In the genomic region with DNA sequence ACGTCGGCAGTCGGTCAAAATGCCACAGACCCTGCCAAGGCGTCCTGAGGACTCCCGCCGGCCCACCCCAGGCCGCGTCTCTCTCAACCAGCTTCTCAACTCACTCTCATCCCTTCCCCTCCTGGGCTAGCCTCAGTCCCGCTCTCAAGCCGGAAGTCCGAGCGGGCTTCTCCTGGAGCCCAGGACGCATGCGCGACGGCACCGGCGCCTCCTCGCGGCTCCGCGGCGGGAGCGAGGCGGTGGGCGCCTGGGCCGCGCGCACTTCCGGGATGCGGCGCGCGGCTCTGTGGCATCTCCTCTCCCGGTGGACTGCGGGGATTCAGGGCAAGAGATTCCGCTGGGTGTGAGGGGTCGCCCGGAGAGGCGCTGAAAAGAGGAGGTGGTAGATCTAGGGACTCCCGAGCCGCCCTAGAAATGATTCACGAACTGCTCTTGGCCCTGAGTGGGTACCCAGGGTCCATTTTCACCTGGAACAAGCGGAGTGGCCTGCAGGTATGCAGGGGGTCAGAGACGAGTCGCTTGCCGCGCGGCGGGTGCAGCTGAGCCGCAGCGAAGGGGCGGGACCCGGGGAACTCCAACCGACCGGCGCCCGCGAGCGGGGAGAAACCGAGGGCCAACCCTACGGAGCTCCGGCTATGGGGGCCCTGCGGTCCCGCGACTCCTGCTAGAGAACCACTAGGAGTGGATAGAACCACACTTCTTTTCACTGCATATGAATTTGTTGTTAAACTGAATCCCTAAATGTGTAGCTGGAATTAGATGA, we compare ENCODE assay signal across 8 mouse cellular contexts. TPM values are rescaled to one million over a fixed set of nuclear protein-coding genes. Genes with fewer than 3 reads are reported as not detected.
A peak's percentile ranks its signal among the peaks of the same experiment; 100 is the strongest.
DNase-seq lines count a peak whose midpoint lies in the region; ATAC-seq and TF ChIP-seq lines count a peak whose summit lies in the region.

A gene (minus strand): TSS at position 146 of the 763 bp plus-strand sequence.

- intact Hi-C loops in heart, postnatal 36 days (cut with DNase I), result loop anchor here (2.0 kb wide), 1 partner anchor 30 kb away; a partner anchor contains a TSS

- no peaks in the 10 kb centered on the region for H3K27me3 ChIP-seq in forebrain, embryonic 15.5 days
- no peaks in the 10 kb centered on the region for H3K27me3 ChIP-seq in lung, embryonic 14.5 days (ENCODE audit: insufficient read depth, low read length)
- no peaks in the 10 kb centered on the region for H3K27me3 ChIP-seq in thymus, adult 2 months (ENCODE audit: control insufficient read depth, insufficient read depth, low read length)

- TF ChIP-seq POLR2A in olfactory bulb, adult 2 months (IDR thresholded peaks at IDR 0.05; ENCODE audit: insufficient read depth, low read depth, low read length), result peak; percentile 93
- TF ChIP-seq POLR2A in thymus, adult 2 months (IDR thresholded peaks at IDR 0.05; ENCODE audit: control insufficient read depth, extremely low read depth, insufficient read depth, low read length, poor library complexity), result peak; percentile 90

- under 1% methylated on average over 66 of the region's 66 CpGs for WGBS in forebrain, embryonic 15.5 days
- WGBS in lung, embryonic 14.5 days, result under 1% methylated on average over 66 of the region's 66 CpGs
- under 1% methylated on average over 66 of the region's 66 CpGs for WGBS in olfactory bulb, adult 2 months
- under 1% methylated on average over 66 of the region's 66 CpGs for WGBS in thymus, adult 2 months

- ATAC-seq in forebrain, embryonic 15.5 days (replicated peaks), result peak; percentile 98
- peak; percentile 97 for ATAC-seq in lung, embryonic 14.5 days (ENCODE audit: insufficient read depth)

- peak; percentile 28; the same call in 1 of the 2 replicates for TF ChIP-seq CTCF in layer of hippocampus, adult 2 months (conservative IDR thresholded peaks at IDR 0.05)
- TF ChIP-seq CTCF in lung, embryonic 14.5 days (IDR thresholded peaks at IDR 0.05; ENCODE audit: low read depth), result no peak
- TF ChIP-seq CTCF in olfactory bulb, adult 2 months (IDR thresholded peaks at IDR 0.05; ENCODE audit: insufficient read depth, low read depth, low read length), result 0 out of 2 replicates have a peak, but pooled peaks have one; percentile 9
- peak; percentile 65; the same call in 1 of the 2 replicates for TF ChIP-seq CTCF in thymus, adult 2 months (IDR thresholded peaks at IDR 0.05; ENCODE audit: borderline replicate concordance, control insufficient read depth, extremely low read depth, insufficient read depth, low read length, poor library complexity)

- H3K4me2 ChIP-seq in forebrain, embryonic 15.5 days (replicated peaks), result peak within 1 kb of the TSS; percentile 87
- peak within 1 kb of the TSS; percentile 75 for H3K4me2 ChIP-seq in lung, embryonic 14.5 days

- peaks cover 36% of the 10 kb centered on the region for H3K4me1 ChIP-seq in forebrain, embryonic 15.5 days
- H3K4me1 ChIP-seq in lung, embryonic 14.5 days (ENCODE audit: insufficient read depth), result peaks cover 7% of the 10 kb centered on the region
- H3K4me1 ChIP-seq in olfactory bulb, adult 2 months (ENCODE audit: control insufficient read depth, insufficient read depth, low read length), result peaks cover 9% of the 10 kb centered on the region
- peaks cover 14% of the 10 kb centered on the region for H3K4me1 ChIP-seq in thymus, adult 2 months (replicated peaks; ENCODE audit: control insufficient read depth, insufficient read depth, low read length)

- H3K9ac ChIP-seq in forebrain, embryonic 15.5 days (replicated peaks), result peak within 1 kb of the TSS; percentile 93
- peak within 1 kb of the TSS; percentile 83 for H3K9ac ChIP-seq in lung, embryonic 14.5 days

- H3K9me3 ChIP-seq in forebrain, embryonic 15.5 days, result no peaks in the 10 kb centered on the region
- H3K9me3 ChIP-seq in lung, embryonic 14.5 days (ENCODE audit: low read depth, low read length), result no peaks in the 10 kb centered on the region

- peak; percentile 89 for DNase-seq in ES-CJ7 (ENCODE audit: low read depth, low spot score)
- DNase-seq in cerebellum, adult 11 months, result peak; percentile 84
- peak; percentile 89 to 92 for DNase-seq in heart, postnatal 36 days
- DNase-seq in layer of hippocampus, adult 2 months (ENCODE audit: low spot score in 2 of 2), result peak; percentile 83 to 87
- DNase-seq in lung, embryonic 14.5 days, result peak; percentile 96
- DNase-seq in thymus, adult 2 months, result peak; percentile 92

- peak within 1 kb of the TSS; percentile 87 for H3K27ac ChIP-seq in forebrain, embryonic 15.5 days (replicated peaks)
- peak within 1 kb of the TSS; percentile 92 for H3K27ac ChIP-seq in layer of hippocampus, adult 2 months
- H3K27ac ChIP-seq in lung, embryonic 14.5 days (ENCODE audit: low read depth), result peak within 1 kb of the TSS; percentile 87
- H3K27ac ChIP-seq in olfactory bulb, adult 2 months (ENCODE audit: insufficient read depth, low read depth, low read length), result peak within 1 kb of the TSS; percentile 27; the same call in 1 of the 2 replicates
- H3K27ac ChIP-seq in thymus, adult 2 months (ENCODE audit: control insufficient read depth, insufficient read depth, low read length), result peak within 1 kb of the TSS; percentile 43; the same call in 1 of the 2 replicates

- peaks cover 35% of the 10 kb centered on the region for H3K36me3 ChIP-seq in forebrain, embryonic 15.5 days
- peaks cover 31% of the 10 kb centered on the region for H3K36me3 ChIP-seq in lung, embryonic 14.5 days (ENCODE audit: insufficient read depth)
- H3K36me3 ChIP-seq in thymus, adult 2 months (ENCODE audit: control insufficient read depth, insufficient read depth, low read length), result peaks cover 15% of the 10 kb centered on the region

- H3K4me3 ChIP-seq in forebrain, embryonic 15.5 days, result peak within 1 kb of the TSS; percentile 88
- peak within 1 kb of the TSS; percentile 99 for H3K4me3 ChIP-seq in layer of hippocampus, adult 2 months
- peak within 1 kb of the TSS; percentile 82 for H3K4me3 ChIP-seq in lung, embryonic 14.5 days (ENCODE audit: low read depth, low read length)
- peak within 1 kb of the TSS; percentile 68 for H3K4me3 ChIP-seq in olfactory bulb, adult 2 months (ENCODE audit: insufficient read depth, low read depth, low read length)
- H3K4me3 ChIP-seq in thymus, adult 2 months (ENCODE audit: control insufficient read depth, insufficient read depth, low read length), result peak within 1 kb of the TSS; percentile 91

RNA-seq across cellular contexts. Expression of the gene that starts here (rescaled TPM):
- polyA plus RNA-seq in forebrain, embryonic 15.5 days (2015; fragmentation: Nextera tagmentation; extraction: Ambion mirVana), result 10.4 and 10.7 TPM in 2 replicates
- 1 to 10 TPM; 6.7 to 6.9 TPM for total RNA-seq in heart, postnatal 36 days (2021)
- total RNA-seq in layer of hippocampus, adult 2 months (2021), result 1 to 10 TPM; 5.0 to 6.6 TPM
- 9.7 and 10.8 TPM in 2 replicates for polyA plus RNA-seq in lung, embryonic 14.5 days (2014; fragmentation: Nextera tagmentation; extraction: Ambion mirVana)
- not detected in 2 replicates for polyA plus RNA-seq in olfactory bulb, adult 2 months (2012; ENCODE audit: insufficient read depth, insufficient read length, low replicate concordance, missing spikeins)
- polyA plus RNA-seq in thymus, adult 2 months (2012; rRNA removed), result 7.5 and 8.7 TPM in 2 replicates

Comparison
In these comparisons a context has a peak if more than half of its experiments do, and no peak if none do; other contexts are left out.
1. Peak in every context shown above with its lines: DNase-seq, ATAC-seq, H3K4me3 ChIP-seq and H3K27ac ChIP-seq.
2. H3K27ac ChIP-seq: peak in every context shown above with its lines; median percentile 92 in layer of hippocampus, adult 2 months; 87 in forebrain, embryonic 15.5 days; 87 in lung, embryonic 14.5 days; 43 in thymus, adult 2 months; 27 in olfactory bulb, adult 2 months.